8 mouse cellular contexts compared by ENCODE assay signal in genomic region chr12:87471964-87472786, GRCm38 (mm10). TPM values are rescaled to one million over a fixed set of nuclear protein-coding genes. Genes with fewer than 3 reads are reported as not detected.
A peak's percentile ranks its signal among the peaks of the same experiment; 100 is the strongest.
DNase-seq lines count a peak whose midpoint lies in the region; ATAC-seq and TF ChIP-seq lines count a peak whose summit lies in the region.

Snw1 (minus strand) TSS chr12:87472274.

- H3K9me3 ChIP-seq in G1E (replicated peaks) = no peaks in the 10 kb centered on the region
- no peaks in the 10 kb centered on the region for H3K9me3 ChIP-seq in forebrain, embryonic 16.5 days (ENCODE audit: control insufficient read depth, low read length)
- no peaks in the 10 kb centered on the region for H3K9me3 ChIP-seq in lung, embryonic 14.5 days (ENCODE audit: low read depth, low read length)

- 2% methylated on average over 45 of the region's 45 CpGs for WGBS in forebrain, embryonic 16.5 days
- WGBS in lung, embryonic 14.5 days = 3% methylated on average over 45 of the region's 45 CpGs
- WGBS in olfactory bulb, adult 2 months = 2% methylated on average over 45 of the region's 45 CpGs
- WGBS in thymus, adult 2 months = 4% methylated on average over 45 of the region's 45 CpGs

- H3K4me3 ChIP-seq in G1E (ENCODE audit: low read depth, low read length) = peak within 1 kb of the TSS; percentile 83
- H3K4me3 ChIP-seq in forebrain, embryonic 16.5 days (replicated peaks; ENCODE audit: low read length) = peak within 1 kb of the TSS; percentile 58
- H3K4me3 ChIP-seq in layer of hippocampus, adult 2 months = peak within 1 kb of the TSS; percentile 82
- H3K4me3 ChIP-seq in lung, embryonic 14.5 days (ENCODE audit: low read depth, low read length) = peak within 1 kb of the TSS; percentile 85
- H3K4me3 ChIP-seq in olfactory bulb, adult 2 months (ENCODE audit: insufficient read depth, low read depth, low read length) = peak within 1 kb of the TSS; percentile 93
- H3K4me3 ChIP-seq in thymus, adult 2 months (ENCODE audit: control insufficient read depth, insufficient read depth, low read length) = peak within 1 kb of the TSS; percentile 78

- H3K4me2 ChIP-seq in forebrain, embryonic 16.5 days (ENCODE audit: low read length) = peak within 1 kb of the TSS; percentile 77
- peak within 1 kb of the TSS; percentile 78 for H3K4me2 ChIP-seq in lung, embryonic 14.5 days

- TF ChIP-seq POLR2A in olfactory bulb, adult 2 months (IDR thresholded peaks at IDR 0.05; ENCODE audit: insufficient read depth, low read depth, low read length) = peak; percentile 61
- TF ChIP-seq POLR2A in thymus, adult 2 months (IDR thresholded peaks at IDR 0.05; ENCODE audit: control insufficient read depth, extremely low read depth, insufficient read depth, low read length, poor library complexity) = peak; percentile 85

- H3K4me1 ChIP-seq in G1E (ENCODE audit: insufficient read depth, low read depth, low read length) = peaks cover 35% of the 10 kb centered on the region
- peaks cover 12% of the 10 kb centered on the region for H3K4me1 ChIP-seq in forebrain, embryonic 16.5 days (replicated peaks; ENCODE audit: control insufficient read depth, insufficient read depth, low read length)
- H3K4me1 ChIP-seq in lung, embryonic 14.5 days (ENCODE audit: insufficient read depth) = 0 out of 2 replicates have a peak, but pooled peaks cover 4% of the 10 kb centered on the region
- H3K4me1 ChIP-seq in olfactory bulb, adult 2 months (ENCODE audit: control insufficient read depth, insufficient read depth, low read length) = peaks cover 6% of the 10 kb centered on the region; the same call in 1 of the 2 replicates
- H3K4me1 ChIP-seq in thymus, adult 2 months (replicated peaks; ENCODE audit: control insufficient read depth, insufficient read depth, low read length) = peaks cover 6% of the 10 kb centered on the region

- H3K27me3 ChIP-seq in G1E (ENCODE audit: insufficient read depth, low read length) = peaks cover 10% of the 10 kb centered on the region; the same call in 1 of the 2 replicates
- no peaks in the 10 kb centered on the region for H3K27me3 ChIP-seq in forebrain, embryonic 16.5 days (replicated peaks; ENCODE audit: control insufficient read depth, insufficient read depth, low read length)
- no peaks in the 10 kb centered on the region for H3K27me3 ChIP-seq in lung, embryonic 14.5 days (ENCODE audit: insufficient read depth, low read length)
- H3K27me3 ChIP-seq in thymus, adult 2 months (ENCODE audit: control insufficient read depth, insufficient read depth, low read length) = no peaks in the 10 kb centered on the region

- TF ChIP-seq CTCF in G1E (IDR thresholded peaks at IDR 0.05; ENCODE audit: low read depth, low read length) = no peak
- no peak for TF ChIP-seq CTCF in layer of hippocampus, adult 2 months (conservative IDR thresholded peaks at IDR 0.05)
- TF ChIP-seq CTCF in lung, embryonic 14.5 days (IDR thresholded peaks at IDR 0.05; ENCODE audit: low read depth) = no peak
- no peak for TF ChIP-seq CTCF in olfactory bulb, adult 2 months (IDR thresholded peaks at IDR 0.05; ENCODE audit: insufficient read depth, low read depth, low read length)
- 0 out of 2 replicates have a peak, but pooled peaks have one; percentile 23 for TF ChIP-seq CTCF in thymus, adult 2 months (IDR thresholded peaks at IDR 0.05; ENCODE audit: borderline replicate concordance, control insufficient read depth, extremely low read depth, insufficient read depth, low read length, poor library complexity)

- peak within 1 kb of the TSS; percentile 88 for H3K27ac ChIP-seq in forebrain, embryonic 16.5 days (ENCODE audit: low read length)
- H3K27ac ChIP-seq in layer of hippocampus, adult 2 months = peak within 1 kb of the TSS; percentile 93
- peak within 1 kb of the TSS; percentile 86 for H3K27ac ChIP-seq in lung, embryonic 14.5 days (ENCODE audit: low read depth)
- H3K27ac ChIP-seq in olfactory bulb, adult 2 months (ENCODE audit: insufficient read depth, low read depth, low read length) = peak within 1 kb of the TSS; percentile 87
- H3K27ac ChIP-seq in thymus, adult 2 months (ENCODE audit: control insufficient read depth, insufficient read depth, low read length) = peak within 1 kb of the TSS; percentile 77

- H3K9ac ChIP-seq in forebrain, embryonic 16.5 days (replicated peaks; ENCODE audit: low read depth, low read length) = peak within 1 kb of the TSS; percentile 85
- peak within 1 kb of the TSS; percentile 93 for H3K9ac ChIP-seq in lung, embryonic 14.5 days

- H3K36me3 ChIP-seq in G1E (replicated peaks) = peaks cover 31% of the 10 kb centered on the region
- H3K36me3 ChIP-seq in forebrain, embryonic 16.5 days (ENCODE audit: control insufficient read depth, insufficient read depth) = 0 out of 2 replicates have a peak, but pooled peaks cover 1% of the 10 kb centered on the region
- H3K36me3 ChIP-seq in lung, embryonic 14.5 days (ENCODE audit: insufficient read depth) = peaks cover 18% of the 10 kb centered on the region
- peaks cover 12% of the 10 kb centered on the region for H3K36me3 ChIP-seq in thymus, adult 2 months (ENCODE audit: control insufficient read depth, insufficient read depth, low read length)

- intact Hi-C loops in heart, postnatal 36 days (cut with DNase I) = loop anchor here (2.0 kb wide), 1 partner anchor 17 kb away; no protein-coding TSS in a partner anchor

- peak; percentile 94 for DNase-seq in G1E (ENCODE audit: low spot score)
- DNase-seq in cerebellum, adult 18-20 months = peak; percentile 95
- peak; percentile 92 to 93 for DNase-seq in heart, postnatal 36 days
- DNase-seq in layer of hippocampus, adult 2 months (ENCODE audit: low spot score in 2 of 2) = peak; percentile 96 to 97
- peak; percentile 99 for DNase-seq in lung, embryonic 14.5 days
- DNase-seq in thymus, adult 2 months = peak; percentile 93

- peak; percentile 94 for ATAC-seq in G1E (ENCODE audit: extremely low read depth, insufficient number of reproducible peaks, low FRiP score, poor library complexity, severe bottlenecking)
- ATAC-seq in forebrain, embryonic 16.5 days = peak; percentile 98
- peak; percentile 97 for ATAC-seq in lung, embryonic 14.5 days (ENCODE audit: insufficient read depth)

RNA-seq across cellular contexts. Expression of gene Snw1, which starts in this region (rescaled TPM):
- 148 and 150 TPM in 2 replicates for total RNA-seq in G1E (2014; fragmentation: Nextera tagmentation)
- 218 and 244 TPM in 2 replicates for total RNA-seq in G1E (2017)
- polyA plus RNA-seq in G1E (2012) = 22.6 and 29.8 TPM in 2 replicates
- 116 and 131 TPM in 2 replicates for polyA plus RNA-seq in forebrain, embryonic 16.5 days (2015; fragmentation: Nextera tagmentation; extraction: Ambion mirVana)
- 10 to 100 TPM; 48.1 to 52.9 TPM for total RNA-seq in heart, postnatal 36 days (2021)
- 10 to 100 TPM; 61.3 to 69.2 TPM for total RNA-seq in layer of hippocampus, adult 2 months (2021)
- 126 and 131 TPM in 2 replicates for polyA plus RNA-seq in lung, embryonic 14.5 days (2014; fragmentation: Nextera tagmentation; extraction: Ambion mirVana)
- polyA plus RNA-seq in olfactory bulb, adult 2 months (2012; ENCODE audit: insufficient read depth, insufficient read length, low replicate concordance, missing spikeins) = 137 TPM in 1 of 2 replicates, not detected in the other
- polyA plus RNA-seq in thymus, adult 2 months (2012; rRNA removed) = 14.3 and 16.8 TPM in 2 replicates

Comparison
In these comparisons a context has a peak if more than half of its experiments do, and no peak if none do; other contexts are left out.
1. Peak in every context shown above with its lines: DNase-seq, ATAC-seq, H3K4me3 ChIP-seq and H3K27ac ChIP-seq.